20 mouse cellular contexts compared by ENCODE assay signal in genomic region chr3:107819622-107820021, GRCm38 (mm10). TPM values are rescaled to one million over a fixed set of nuclear protein-coding genes. Genes with fewer than 3 reads are reported as not detected.
"Had no signal": no experiment of that assay in that cellular context is flagged by ENCODE, and none has a peak within 500 bp of the region (broad histone marks: within the 10 kb centered on the region; RNA-seq: fewer than 3 reads in every experiment).

No protein-coding gene starts in this region.

- H3K9ac ChIP-seq: kidney, embryonic 15.5 days; lung, embryonic 15.5 days; midbrain, embryonic 13.5 days; neural tube, embryonic 12.5 days; neural tube, embryonic 15.5 days had no signal

- H3K4me2 ChIP-seq: kidney, embryonic 15.5 days; lung, embryonic 15.5 days; midbrain, embryonic 13.5 days; neural tube, embryonic 12.5 days; neural tube, embryonic 15.5 days had no signal

- H3K4me3 ChIP-seq: kidney, embryonic 15.5 days; lung, embryonic 15.5 days; midbrain, embryonic 13.5 days; neural tube, embryonic 12.5 days; neural tube, embryonic 15.5 days had no signal

- H3K27ac ChIP-seq: kidney, embryonic 15.5 days; lung, embryonic 15.5 days; midbrain, embryonic 13.5 days; neural tube, embryonic 12.5 days; neural tube, embryonic 15.5 days had no signal

- DNase-seq: kidney, adult 8-10 months; kidney, postnatal 10 days; kidney, postnatal 36 days; right cerebral cortex, adult 18-20 months; right cerebral cortex, postnatal 14 days; right cerebral cortex, postnatal 4 days; thymus, postnatal 25 days had no signal

- ATAC-seq: hindbrain, embryonic 16.5 days; intestine, postnatal 0 days; midbrain, embryonic 13.5 days had no signal

- H3K36me3 ChIP-seq: kidney, embryonic 15.5 days; lung, embryonic 15.5 days; midbrain, embryonic 13.5 days; neural tube, embryonic 12.5 days; neural tube, embryonic 15.5 days had no signal

- H3K9me3 ChIP-seq: kidney, embryonic 15.5 days; lung, embryonic 15.5 days; midbrain, embryonic 13.5 days; neural tube, embryonic 12.5 days; neural tube, embryonic 15.5 days had no signal

- H3K27me3 ChIP-seq: kidney, embryonic 15.5 days; lung, embryonic 15.5 days; midbrain, embryonic 13.5 days; neural tube, embryonic 12.5 days; neural tube, embryonic 15.5 days had no signal

- H3K4me1 ChIP-seq: midbrain, embryonic 13.5 days; neural tube, embryonic 12.5 days; neural tube, embryonic 15.5 days had no signal

RNA-seq across cellular contexts. Expression of gene Eps8l3, which starts 57.4 kb away (rescaled TPM):
- total RNA-seq: layer of hippocampus, adult 8-10 months; layer of hippocampus, postnatal 14 days; left cerebral cortex, postnatal 36 days; midbrain, postnatal 0 days had no signal
- polyA plus RNA-seq: hindbrain, embryonic 16.5 days; inflammation-experienced regulatory T-cells, adult 6 months; kidney, embryonic 15.5 days; limb, embryonic 11.5 days; lung, embryonic 15.5 days; midbrain, embryonic 13.5 days; midbrain, postnatal 0 days; neural tube, embryonic 12.5 days; neural tube, embryonic 15.5 days had no signal
